Mouse (Mus musculus): ENCODE results near the gene Clhc1. TPM values are rescaled to one million over a fixed set of nuclear protein-coding genes. Genes with fewer than 3 reads are reported as not detected.

Gene Clhc1
- not detected for total RNA-seq (2023)

GRCm38 (mm10) chr11:29547752-29548503 is at the start of gene Clhc1, which contains the start of gene Rps27a:
TSS of gene Clhc1 (plus strand) at chr11:29547950.
TSS of gene Rps27a (minus strand) at chr11:29548109.

GRCm38 (mm10) chr11:29514682-29515412 is 32.9 kb upstream of the Clhc1 start, which contains the start of gene Prorsd1:
TSS of gene Prorsd1 (minus strand) at chr11:29515033.

DNA sequence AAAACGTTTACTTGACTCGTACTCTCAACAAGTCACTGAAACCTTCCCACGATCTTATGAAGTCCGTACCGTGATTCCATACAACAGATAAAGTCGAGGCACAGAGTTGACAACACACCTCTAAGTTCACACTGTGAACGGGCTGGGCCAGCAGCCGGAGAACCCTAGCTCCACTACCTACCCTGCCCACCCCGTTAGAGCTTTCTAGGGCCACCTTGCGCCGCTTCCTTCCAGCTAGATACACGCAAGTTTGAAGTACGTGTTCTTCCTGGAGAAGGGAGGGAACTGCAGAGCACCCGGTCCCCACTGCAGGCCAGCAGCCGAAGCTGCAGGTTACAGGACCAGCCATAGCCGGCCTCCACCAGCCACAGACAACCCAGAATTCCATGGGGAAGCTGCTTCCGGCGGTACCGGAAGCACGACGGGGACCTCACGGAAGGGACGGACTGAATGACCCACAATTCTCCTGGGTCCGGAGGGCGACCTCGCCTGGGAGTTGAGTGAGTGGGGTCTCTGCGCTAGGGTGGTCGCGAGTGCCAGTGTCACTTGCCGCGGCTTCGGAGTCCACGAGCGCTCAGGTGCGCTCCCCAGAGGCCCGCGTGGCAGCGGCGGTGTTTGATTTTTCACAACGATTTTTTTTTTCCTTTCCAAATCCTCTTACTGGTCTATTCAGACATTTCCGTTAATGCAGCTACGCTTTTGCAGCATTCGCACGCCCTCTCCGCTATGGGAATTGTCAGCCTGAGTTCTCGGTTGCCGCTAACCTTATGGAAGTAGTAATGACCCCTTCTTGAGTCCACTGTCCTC is 21.6 kb upstream of the Clhc1 start, which contains the start of gene Mtif2:
Mtif2 (plus strand) TSS at position 421 of the 807 bp plus-strand sequence.

Other genes starting within 250 kb of the Clhc1 start
- gene Ccdc88a, start 174.3 kb upstream of the Clhc1 start, total RNA-seq (2023), result 10 to 100 TPM; 27.4 to 35.3 TPM
- 10 to 100 TPM; 15.7 to 16.0 TPM for gene Prorsd1, start 32.9 kb upstream of the Clhc1 start, total RNA-seq (2023)
- gene Mtif2, start 21.5 kb upstream of the Clhc1 start, total RNA-seq (2023), result 10 to 100 TPM; 10.6 to 14.9 TPM
- 100 to 1,000 TPM; 874 to 939 TPM for gene Rps27a, start 159 bp downstream of the Clhc1 start, total RNA-seq (2023)
- gene Rtn4, start 145.0 kb downstream of the Clhc1 start, total RNA-seq (2023), result 100 to 1,000 TPM in 1 of 2 experiments, 10 to 100 TPM in 1; 96.8 to 107 TPM

Data from neutrophil, adult 83 days (primary cell).